Mouse (Mus musculus) limb, embryonic 15.5 days (tissue): Measurements from ENCODE around the gene Isoc2a. TPM values are rescaled to one million over a fixed set of nuclear protein-coding genes. Genes with fewer than 3 reads are reported as not detected.

ENCODE experiments used
- ATAC-seq: fragments of 200-750 bp; cut with Nextera tagmentation; 2 replicates; pipeline ENCODE4 v1.8.0; 2017; ENCODE audit warnings: low read depth, moderate TSS enrichment; ENCODE audit not compliant: insufficient number of reproducible peaks, low FRiP score, low TSS enrichment
- H3K27ac ChIP-seq: fragments of 300-500 bp; sonication (generic); 2 replicates; pipeline ENCODE4 v1.5.1; 2015; ENCODE audit warnings: moderate library complexity, mild to moderate bottlenecking, inconsistent platforms
- H3K27me3 ChIP-seq: fragments of 300-500 bp; sonication (generic); 2 replicates; pipeline ENCODE4 v1.6.1; 2015; ENCODE audit warnings: inconsistent platforms
- H3K36me3 ChIP-seq: fragments of 300-500 bp; sonication (generic); 2 replicates; pipeline ENCODE4 v1.6.1; 2015; ENCODE audit warnings: inconsistent platforms
- H3K4me1 ChIP-seq: fragments of 300-500 bp; sonication (generic); 2 replicates; pipeline ENCODE4 v1.6.1; 2015; ENCODE audit warnings: inconsistent platforms
- H3K4me2 ChIP-seq: fragments of 300-500 bp; sonication (generic); 2 replicates; pipeline ENCODE4 v1.6.1; 2015; ENCODE audit warnings: mild to moderate bottlenecking, inconsistent platforms
- H3K4me3 ChIP-seq: fragments of 300-500 bp; sonication (generic); 2 replicates; pipeline ENCODE4 v1.5.1; 2015; ENCODE audit warnings: mild to moderate bottlenecking, inconsistent platforms
- H3K9ac ChIP-seq: fragments of 300-500 bp; sonication (generic); 2 replicates; pipeline ENCODE4 v1.6.1; 2015; ENCODE audit warnings: inconsistent platforms
- H3K9me3 ChIP-seq: fragments of 300-500 bp; sonication (generic); 2 replicates; pipeline ENCODE4 v1.6.1; 2016; ENCODE audit warnings: inconsistent platforms
- whole genome bisulfite sequencing: fragments of 180-500 bp; shearing (Covaris S2); methylation state at CpG from one replicate; pipeline ENCODE4 v1.1.7; 2015; 5-methylcytosine and 5-hydroxymethylcytosine counted together
- polyA plus RNA-seq: library from polyadenylated mRNA; unstranded; fragments of >200 nt; fragmentation: Nextera tagmentation; extraction: Ambion mirVana; gene quantifications from 2 replicates; pipeline ENCODE4 v1.2.1, GENCODE M21; 2015

Gene Isoc2a
- polyA plus RNA-seq, 1 experiment from 2014 or later, result 0.86 TPM

DNA sequence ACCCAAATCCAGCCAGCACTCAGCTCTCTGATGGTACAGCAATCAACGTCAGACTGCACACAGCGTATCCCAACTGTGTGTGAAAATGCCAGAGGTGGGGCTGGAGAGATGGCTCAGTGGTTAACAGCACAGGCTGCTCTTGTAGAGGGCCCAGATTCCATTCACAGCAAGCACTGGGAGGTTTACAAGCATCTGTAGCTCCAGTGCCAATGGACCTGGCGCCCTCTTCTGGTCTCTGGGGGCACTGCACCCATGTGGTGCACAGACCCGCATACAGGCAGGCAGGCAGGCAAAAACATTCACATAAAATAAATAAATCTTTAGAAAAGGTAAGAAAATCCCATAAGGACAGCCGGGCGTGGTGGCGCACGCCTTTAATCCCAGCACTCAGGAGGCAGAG lies 24.2 kb downstream of the Isoc2a start:
- 52% methylated on average over 8 of the region's 8 CpGs for whole genome bisulfite sequencing
- no peak overlapping the region for H3K4me3 ChIP-seq

DNA sequence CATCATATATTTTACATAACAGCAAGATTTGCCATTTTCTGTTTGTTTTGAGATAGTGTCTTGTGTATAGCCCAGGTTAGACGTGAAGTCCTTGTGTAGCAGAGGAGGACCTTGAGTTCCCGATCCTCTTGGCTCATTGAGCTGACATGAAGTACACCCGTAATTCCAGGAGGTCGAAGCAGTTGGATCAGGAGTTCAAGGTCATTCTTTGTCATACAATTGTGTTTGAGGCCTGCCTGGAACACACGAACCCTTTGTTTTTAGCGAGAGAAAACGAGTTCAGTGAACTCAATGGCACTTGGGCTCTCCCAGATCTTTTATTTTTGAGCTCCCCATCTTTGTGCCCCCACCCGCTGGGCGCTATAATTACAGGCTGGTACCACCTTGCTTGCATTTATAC lies 25.5 kb downstream of the Isoc2a start:
- WGBS, result 79% methylated on average over 9 of the region's 9 CpGs
- no peak for ATAC-seq

More for the DNA sequence above, 24.2 kb downstream of the Isoc2a start:
- Histone ChIP-seq H3K27me3 (peaks cover 21% of the 10 kb centered on the region; the same call in 1 of the 2 replicates), H3K4me1 (peaks cover 17% of the 10 kb centered on the region), H3K9me3 (no peaks in the 10 kb centered on the region), H3K27ac (no peak overlapping the region), H3K4me2 (no peak overlapping the region), H3K9ac (no peak overlapping the region), H3K36me3 (no peaks in the 10 kb centered on the region)
- ATAC-seq, result no peak

GRCm38 (mm10) chr7:4906466-4906950 lies 29.6 kb downstream of the Isoc2a start, which contains the start of gene Gm36210:
TSS of gene Gm36210 (minus strand) at chr7:4906516.
- WGBS, result 60% methylated on average over 10 of the region's 10 CpGs
- Histone ChIP-seq H3K9me3 (no peaks in the 10 kb centered on the region), H3K27me3 (no peaks in the 10 kb centered on the region), H3K9ac (0 out of 2 replicates have a peak within 1 kb of the TSS, but pooled peaks have one; percentile 10), H3K27ac (no peak within 1 kb of the TSS), H3K4me3 (no peak within 1 kb of the TSS), H3K4me1 (peaks cover 13% of the 10 kb centered on the region; the same call in 1 of the 2 replicates), H3K4me2 (no peak within 1 kb of the TSS), H3K36me3 (no peaks in the 10 kb centered on the region)
- ATAC-seq, result no peak

More for the DNA sequence above, 25.5 kb downstream of the Isoc2a start:
- Histone ChIP-seq H3K4me1 (peaks cover 17% of the 10 kb centered on the region), H3K9ac (no peak overlapping the region), H3K4me3 (no peak overlapping the region), H3K4me2 (no peak overlapping the region), H3K27ac (no peak overlapping the region), H3K36me3 (no peaks in the 10 kb centered on the region), H3K27me3 (peaks cover 21% of the 10 kb centered on the region; the same call in 1 of the 2 replicates), H3K9me3 (no peaks in the 10 kb centered on the region)

DNA sequence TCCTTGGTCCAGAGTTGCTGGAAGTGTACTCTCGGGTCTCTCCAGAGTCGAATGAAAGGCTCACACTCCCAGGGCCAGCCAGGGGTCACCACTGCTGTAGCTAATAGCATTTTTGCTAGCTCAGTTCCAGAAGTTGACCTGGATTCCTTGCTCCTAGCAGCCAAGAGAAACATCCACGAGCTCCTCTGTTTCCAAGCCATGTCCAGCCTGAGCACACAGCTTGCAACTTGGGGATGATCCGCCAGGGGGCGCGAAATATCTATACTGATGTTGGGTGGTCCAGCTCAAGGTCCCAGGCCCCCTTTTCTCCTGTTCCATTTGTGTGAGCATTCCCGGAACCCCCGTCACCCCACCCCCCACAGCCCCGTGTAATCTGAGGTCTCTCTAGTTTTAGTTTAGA lies 34.6 kb downstream of the Isoc2a start:
- no peak; the same call in 1 of the 2 replicates for ATAC-seq
- Histone ChIP-seq H3K27me3 (no peaks in the 10 kb centered on the region), H3K4me3 (no peak overlapping the region), H3K36me3 (no peaks in the 10 kb centered on the region), H3K27ac (peak overlapping the region; percentile 47), H3K4me1 (peaks cover 26% of the 10 kb centered on the region), H3K9me3 (no peaks in the 10 kb centered on the region), H3K9ac (no peak overlapping the region), H3K4me2 (no peak overlapping the region)
- WGBS, result 30% methylated on average over 9 of the region's 9 CpGs

DNA sequence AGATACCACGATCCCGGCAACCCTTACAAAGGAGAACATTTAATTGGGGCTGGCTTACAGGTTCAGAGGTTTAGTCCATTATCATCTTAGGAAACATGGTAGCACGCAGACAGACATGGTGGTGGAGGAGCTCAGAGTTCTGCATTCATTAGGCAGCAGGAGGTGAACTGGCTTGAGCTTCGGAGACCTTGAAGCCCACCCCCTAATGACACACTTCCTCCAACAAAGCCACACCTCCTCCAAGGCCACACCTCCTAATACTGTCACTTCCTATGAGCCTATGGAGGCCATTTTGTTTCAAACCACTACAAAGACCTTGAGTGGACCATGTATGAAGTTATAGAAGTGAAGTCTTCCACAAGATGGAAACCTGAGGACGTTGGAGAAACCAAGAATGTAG lies 35.3 kb downstream of the Isoc2a start:
- Histone ChIP-seq H3K4me1 (peaks cover 30% of the 10 kb centered on the region), H3K4me3 (no peak overlapping the region), H3K27me3 (no peaks in the 10 kb centered on the region), H3K4me2 (no peak overlapping the region), H3K9ac (no peak overlapping the region), H3K36me3 (no peaks in the 10 kb centered on the region), H3K27ac (0 out of 2 replicates have a peak overlapping the region, but pooled peaks have one; percentile 47), H3K9me3 (no peaks in the 10 kb centered on the region)
- ATAC-seq, result no peak
- WGBS, result 66% methylated on average over 5 of the region's 5 CpGs

GRCm38 (mm10) chr7:4915007-4915665 lies 38.2 kb downstream of the Isoc2a start, which contains the start of gene Zfp628:
TSS of gene Zfp628 (plus strand) at chr7:4915217.
- Histone ChIP-seq H3K4me2 (peak within 1 kb of the TSS; percentile 72), H3K4me3 (peak within 1 kb of the TSS; percentile 71), H3K36me3 (peaks cover 21% of the 10 kb centered on the region), H3K27ac (peak within 1 kb of the TSS; percentile 99), H3K4me1 (peaks cover 28% of the 10 kb centered on the region), H3K9me3 (no peaks in the 10 kb centered on the region), H3K9ac (peak within 1 kb of the TSS; percentile 76), H3K27me3 (no peaks in the 10 kb centered on the region)
- under 1% methylated on average over 55 of the region's 56 CpGs for WGBS
- peak; percentile 87 for ATAC-seq

DNA sequence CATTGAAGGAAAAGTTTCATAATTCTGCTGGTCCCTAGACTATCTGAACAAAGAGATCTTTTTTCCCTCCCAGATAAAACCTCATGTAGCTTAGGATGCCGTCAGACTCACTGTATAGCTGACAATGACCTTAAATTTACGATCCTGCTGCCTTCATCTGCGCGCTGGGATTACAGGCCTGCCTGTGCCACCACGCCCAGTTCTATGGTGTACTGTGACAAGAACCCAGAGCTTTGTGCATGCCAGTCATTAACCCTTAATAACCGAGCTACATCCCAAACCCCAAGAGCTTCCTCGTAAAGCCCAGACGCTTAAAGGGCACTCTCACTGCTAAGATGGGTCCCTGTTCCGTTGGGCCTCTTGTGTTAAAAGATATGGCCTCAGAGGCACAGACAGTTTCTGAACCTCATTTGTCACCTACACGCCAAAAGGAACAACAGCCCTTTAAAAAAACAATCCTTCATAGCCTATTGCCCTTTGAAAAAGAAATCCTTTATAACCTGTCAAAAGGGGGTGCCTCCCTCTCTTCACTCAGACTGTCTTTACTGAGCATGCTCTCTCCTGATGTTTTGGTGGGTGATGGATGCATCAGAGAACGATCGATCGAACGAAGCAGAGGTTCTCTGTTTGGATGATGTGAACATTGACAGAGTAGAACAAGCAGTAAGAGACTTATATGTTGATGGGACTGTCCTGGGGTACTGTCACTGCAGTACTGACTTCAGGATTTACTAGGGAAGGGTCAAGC lies 38.9 kb downstream of the Isoc2a start:
- Histone ChIP-seq H3K36me3 (peaks cover 28% of the 10 kb centered on the region), H3K4me1 (peaks cover 24% of the 10 kb centered on the region), H3K4me3 (peak overlapping the region; percentile 71), H3K9me3 (no peaks in the 10 kb centered on the region), H3K4me2 (peak overlapping the region; percentile 72), H3K9ac (peak overlapping the region; percentile 76), H3K27ac (peak overlapping the region; percentile 99), H3K27me3 (no peaks in the 10 kb centered on the region)
- ATAC-seq, result no peak
- WGBS, result 13% methylated on average over 14 of the region's 14 CpGs

GRCm38 (mm10) chr7:4917494-4917893 lies 40.5 kb downstream of the Isoc2a start:
- no peak overlapping the region for H3K4me3 ChIP-seq
- H3K27me3 ChIP-seq, result no peaks in the 10 kb centered on the region
- H3K9me3 ChIP-seq, result no peaks in the 10 kb centered on the region
- no peak for ATAC-seq
- H3K4me1 ChIP-seq, result peaks cover 32% of the 10 kb centered on the region
- no peak overlapping the region for H3K4me2 ChIP-seq
- peaks cover 37% of the 10 kb centered on the region for H3K36me3 ChIP-seq
- H3K27ac ChIP-seq, result no peak overlapping the region
- 85% methylated on average over 2 of the region's 2 CpGs for WGBS
- no peak overlapping the region for H3K9ac ChIP-seq

DNA sequence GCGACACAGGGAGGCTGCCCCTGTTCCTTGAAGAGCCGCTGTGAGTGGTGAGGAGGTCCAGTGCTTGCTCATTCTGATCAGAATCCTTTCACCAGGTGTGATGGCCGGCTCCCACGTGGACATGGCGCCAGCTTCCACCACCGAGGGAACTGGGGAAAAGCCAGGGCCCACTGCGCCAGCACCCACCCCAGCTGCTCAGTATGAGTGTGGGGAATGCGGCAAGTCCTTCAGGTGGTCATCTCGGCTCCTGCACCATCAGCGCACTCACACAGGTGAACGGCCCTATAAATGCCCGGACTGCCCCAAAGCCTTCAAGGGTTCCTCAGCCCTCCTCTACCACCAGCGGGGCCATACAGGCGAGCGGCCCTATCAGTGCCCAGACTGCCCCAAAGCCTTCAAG lies 41.7 kb downstream of the Isoc2a start:
- Histone ChIP-seq H3K9ac (no peak overlapping the region), H3K9me3 (no peaks in the 10 kb centered on the region), H3K4me1 (peaks cover 44% of the 10 kb centered on the region), H3K27me3 (no peaks in the 10 kb centered on the region), H3K4me3 (no peak overlapping the region), H3K4me2 (no peak overlapping the region), H3K36me3 (peaks cover 37% of the 10 kb centered on the region), H3K27ac (no peak overlapping the region)
- ATAC-seq, result no peak
- WGBS, result 90% methylated on average over 15 of the region's 15 CpGs

GRCm38 (mm10) chr7:4919096-4919495 lies 42.1 kb downstream of the Isoc2a start:
- ATAC-seq, result no peak
- H3K9ac ChIP-seq, result no peak overlapping the region
- no peak overlapping the region for H3K27ac ChIP-seq
- H3K36me3 ChIP-seq, result peaks cover 37% of the 10 kb centered on the region
- no peaks in the 10 kb centered on the region for H3K9me3 ChIP-seq
- H3K4me2 ChIP-seq, result no peak overlapping the region
- 84% methylated on average over 20 of the region's 21 CpGs for WGBS
- H3K27me3 ChIP-seq, result no peaks in the 10 kb centered on the region
- H3K4me1 ChIP-seq, result peaks cover 47% of the 10 kb centered on the region
- no peak overlapping the region for H3K4me3 ChIP-seq

DNA sequence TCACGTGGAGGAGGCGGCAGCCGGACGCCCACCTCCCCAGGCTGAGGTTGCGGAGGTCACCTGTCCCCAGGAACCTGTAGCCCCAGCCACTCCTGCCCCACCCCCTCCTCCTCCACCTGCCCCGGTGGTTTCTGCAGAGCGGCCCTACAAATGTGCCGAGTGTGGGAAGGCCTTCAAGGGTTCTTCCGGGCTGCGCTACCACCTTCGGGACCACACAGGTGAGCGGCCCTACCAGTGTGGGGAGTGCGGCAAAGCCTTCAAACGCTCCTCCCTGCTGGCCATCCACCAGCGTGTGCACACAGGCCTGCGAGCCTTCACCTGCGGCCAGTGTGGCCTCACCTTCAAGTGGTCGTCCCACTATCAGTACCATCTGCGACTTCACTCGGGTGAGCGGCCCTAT lies 43.0 kb downstream of the Isoc2a start:
- H3K4me2 ChIP-seq, result no peak overlapping the region
- WGBS, result 90% methylated on average over 21 of the region's 21 CpGs
- peaks cover 37% of the 10 kb centered on the region for H3K36me3 ChIP-seq
- H3K4me1 ChIP-seq, result peaks cover 50% of the 10 kb centered on the region
- H3K4me3 ChIP-seq, result no peak overlapping the region
- no peaks in the 10 kb centered on the region for H3K9me3 ChIP-seq
- no peaks in the 10 kb centered on the region for H3K27me3 ChIP-seq
- no peak overlapping the region for H3K9ac ChIP-seq
- H3K27ac ChIP-seq, result no peak overlapping the region
- ATAC-seq, result no peak

DNA sequence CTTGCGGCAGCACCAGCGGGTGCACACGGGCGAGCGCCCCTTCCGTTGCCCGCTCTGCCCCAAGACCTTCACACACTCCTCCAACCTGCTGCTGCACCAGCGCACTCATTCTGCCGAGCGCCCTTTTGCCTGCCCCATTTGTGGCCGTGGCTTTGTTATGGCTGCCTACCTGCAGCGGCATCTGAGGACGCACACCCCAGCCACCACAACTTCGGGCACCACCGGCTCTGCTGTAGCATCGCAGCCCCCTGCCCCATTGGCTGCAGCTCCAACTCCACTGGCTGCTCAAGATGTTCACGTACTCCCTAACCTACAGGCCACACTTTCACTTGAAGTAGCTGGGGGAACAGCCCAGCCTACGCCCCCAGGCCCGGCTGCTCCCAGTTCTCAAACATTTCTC lies 43.5 kb downstream of the Isoc2a start:
- Histone ChIP-seq H3K4me3 (no peak overlapping the region), H3K4me2 (no peak overlapping the region), H3K27me3 (no peaks in the 10 kb centered on the region), H3K9ac (no peak overlapping the region), H3K27ac (0 out of 2 replicates have a peak overlapping the region, but pooled peaks have one; percentile 91), H3K4me1 (peaks cover 55% of the 10 kb centered on the region), H3K9me3 (no peaks in the 10 kb centered on the region), H3K36me3 (peaks cover 37% of the 10 kb centered on the region)
- WGBS, result 90% methylated on average over 19 of the region's 19 CpGs
- ATAC-seq, result no peak
